Mouse (Mus musculus) MEL (cell line): ENCODE measurements around the gene Gdpd3. TPM values are rescaled to one million over a fixed set of nuclear protein-coding genes. Genes with fewer than 3 reads are reported as not detected.

Experiments used
- DNase-seq: peaks from one replicate; pipeline ENCODE4 v3.0.0; 2011; ENCODE audit warnings: low read depth, low spot score
- H3K27ac ChIP-seq: 2 replicates; pipeline ENCODE4 v1.5.1; 2012; ENCODE audit warnings: low read depth, mild to moderate bottlenecking, control low read depth, low read length, moderate library complexity; ENCODE audit not compliant: control insufficient read depth
- H3K27me3 ChIP-seq, 2 experiments: fragments of 150-350 bp in 1 of 2; sonication (generic) in 1 of 2; 2 replicates each; pipeline ENCODE4 v1.6.1; 2012; ENCODE audit warnings: low read length in 2 of 2, mild to moderate bottlenecking in 2 of 2, improper control_type of control experiment in 1 of 2, moderate library complexity in 1 of 2; ENCODE audit not compliant: insufficient read depth in 2 of 2, control insufficient read depth in 1 of 2
- H3K36me3 ChIP-seq, 2 experiments: 2 replicates each; pipeline ENCODE4 v1.6.1; 2012 to 2014; ENCODE audit warnings: low read length in 2 of 2, improper control_type of control experiment in 1 of 2, inconsistent platforms in 1 of 2, mild to moderate bottlenecking in 1 of 2; ENCODE audit not compliant: insufficient read depth in 2 of 2, control insufficient read depth in 1 of 2
- H3K4me1 ChIP-seq, 2 experiments: fragments of 150-350 bp in 1 of 2; sonication (generic) in 1 of 2; 2 replicates each; pipeline ENCODE4 v1.6.1; 2012; ENCODE audit warnings: low read length in 2 of 2, improper control_type of control experiment in 1 of 2, mild to moderate bottlenecking in 1 of 2; ENCODE audit not compliant: insufficient read depth in 2 of 2, control insufficient read depth in 1 of 2
- H3K4me3 ChIP-seq, 2 experiments: fragments of 150-350 bp in 1 of 2; sonication (generic) in 1 of 2; 2 replicates each; pipeline ENCODE4 v1.5.1; 2012; ENCODE audit warnings: low read depth in 2 of 2, low read length in 2 of 2, mild to moderate bottlenecking in 2 of 2, moderate library complexity in 2 of 2, control low read depth in 1 of 2, improper control_type of control experiment in 1 of 2; ENCODE audit not compliant: control insufficient read depth in 1 of 2, insufficient read depth in 1 of 2
- H3K79me2 ChIP-seq: 2 replicates; pipeline ENCODE4 v1.6.1; 2012; ENCODE audit warnings: mild to moderate bottlenecking, low read length, moderate library complexity; ENCODE audit not compliant: control insufficient read depth, poor library complexity, insufficient read depth
- H3K9ac ChIP-seq: 2 replicates; pipeline ENCODE4 v1.6.1; 2012; ENCODE audit warnings: low read depth, mild to moderate bottlenecking, control low read depth, low read length, moderate library complexity; ENCODE audit not compliant: control insufficient read depth, poor library complexity, severe bottlenecking
- H3K9me3 ChIP-seq: fragments of 150-350 bp; sonication (generic); replicated peaks from 2 replicates; pipeline ENCODE4 v1.6.1; 2012; ENCODE audit warnings: mild to moderate bottlenecking, low read length, improper control_type of control experiment, moderate library complexity; ENCODE audit not compliant: insufficient read depth
- ELF1 ChIP-seq: IDR thresholded peaks from 2 replicates; pipeline ENCODE4 v1.6.1; 2014; ENCODE audit warnings: low read depth, mild to moderate bottlenecking, inconsistent platforms, low read length, improper control_type of control experiment, moderate library complexity
- GABPA ChIP-seq: IDR thresholded peaks from 2 replicates; pipeline ENCODE4 v1.6.1; 2012; ENCODE audit warnings: low read depth, mild to moderate bottlenecking, inconsistent platforms, low read length, improper control_type of control experiment, moderate library complexity
- GATA1 ChIP-seq: IDR thresholded peaks from 2 replicates; pipeline ENCODE4 v1.6.1; 2011; ENCODE audit warnings: low read depth, low read length, improper control_type of control experiment
- HCFC1 ChIP-seq: IDR thresholded peaks from 2 replicates; pipeline ENCODE4 v1.6.1; 2012; ENCODE audit warnings: low read depth, mild to moderate bottlenecking, inconsistent platforms, low read length, improper control_type of control experiment, moderate library complexity
- JUND ChIP-seq: IDR thresholded peaks from 2 replicates; pipeline ENCODE4 v1.6.1; 2011; ENCODE audit warnings: low read depth, mild to moderate bottlenecking, improper control_type of control experiment, low read length
- KAT2A ChIP-seq: conservative IDR thresholded peaks from 2 replicates; pipeline ENCODE4 v1.6.1; 2012; ENCODE audit warnings: low read depth, low read length, improper control_type of control experiment, inconsistent platforms
- MAZ ChIP-seq: IDR thresholded peaks from 2 replicates; pipeline ENCODE4 v1.6.1; 2012; ENCODE audit warnings: low read depth, mild to moderate bottlenecking, inconsistent platforms, low read length, improper control_type of control experiment
- MXI1 ChIP-seq: IDR thresholded peaks from 2 replicates; pipeline ENCODE4 v1.6.1; 2011; ENCODE audit warnings: mild to moderate bottlenecking, low read depth, low read length, improper control_type of control experiment
- NELFE ChIP-seq: IDR thresholded peaks from 2 replicates; pipeline ENCODE4 v1.6.1; 2011; ENCODE audit warnings: low read depth, low read length, improper control_type of control experiment
- NRF1 ChIP-seq: IDR thresholded peaks from 2 replicates; pipeline ENCODE4 v1.6.1; 2014; ENCODE audit warnings: low read depth, mild to moderate bottlenecking, inconsistent platforms, low read length, improper control_type of control experiment, moderate library complexity; ENCODE audit not compliant: poor library complexity, insufficient read depth, severe bottlenecking
- POLR2A ChIP-seq, 2 experiments: IDR thresholded peaks; 2 replicates each; pipeline ENCODE4 v1.6.1; 2011 to 2012; ENCODE audit warnings: low read length in 2 of 2, mild to moderate bottlenecking in 2 of 2, control low read depth in 1 of 2, improper control_type of control experiment in 1 of 2, low read depth in 1 of 2, moderate library complexity in 1 of 2; ENCODE audit not compliant: control insufficient read depth in 1 of 2, insufficient read depth in 1 of 2, poor library complexity in 1 of 2
- POLR2AphosphoS2 ChIP-seq: IDR thresholded peaks from 2 replicates; pipeline ENCODE4 v1.6.1; 2011; ENCODE audit warnings: low read length, improper control_type of control experiment
- RAD21 ChIP-seq: IDR thresholded peaks from 2 replicates; pipeline ENCODE4 v1.6.1; 2011; ENCODE audit warnings: mild to moderate bottlenecking, low read depth, low read length, improper control_type of control experiment
- SMC3 ChIP-seq: IDR thresholded peaks from 2 replicates; pipeline ENCODE4 v1.6.1; 2011; ENCODE audit warnings: low read depth, low read length, improper control_type of control experiment
- UBTF ChIP-seq: IDR thresholded peaks from 2 replicates; pipeline ENCODE4 v1.6.1; 2012; ENCODE audit warnings: low read depth, mild to moderate bottlenecking, inconsistent platforms, low read length, improper control_type of control experiment, moderate library complexity, borderline replicate concordance; ENCODE audit not compliant: insufficient read depth
- USF1 ChIP-seq: IDR thresholded peaks from 2 replicates; pipeline ENCODE4 v1.6.1; 2014; ENCODE audit warnings: low read depth, mild to moderate bottlenecking, inconsistent platforms, low read length, improper control_type of control experiment, moderate library complexity
- ZKSCAN1 ChIP-seq: IDR thresholded peaks from 2 replicates; pipeline ENCODE4 v1.6.1; 2012; ENCODE audit warnings: low read depth, mild to moderate bottlenecking, inconsistent platforms, low read length, improper control_type of control experiment, moderate library complexity
- polyA plus RNA-seq, 2 experiments: library from polyadenylated mRNA; stranded (reverse) in 1 of 2; unstranded in 1 of 2; fragments of >175 nt in 1 of 2; fragments of >200 nt in 1 of 2; gene quantifications; 2 replicates each; pipeline versions ENCODE4 v1.2.1 to v1.2.4; 2012; ENCODE audit warnings: low replicate concordance in 2 of 2, low read depth in 1 of 2; ENCODE audit not compliant: insufficient read length in 2 of 2, insufficient read depth in 1 of 2, missing spikeins in 1 of 2
- total RNA-seq: library from RNA; depleted of rRNA; stranded (reverse); fragments of 300-350 nt; gene quantifications from 2 replicates; pipeline ENCODE4 v1.2.3, GENCODE M21; 2012

The Gdpd3 gene
- total and polyA plus RNA-seq, 3 experiments = 12.7 to 13.0 TPM; not detected in 1

DNA sequence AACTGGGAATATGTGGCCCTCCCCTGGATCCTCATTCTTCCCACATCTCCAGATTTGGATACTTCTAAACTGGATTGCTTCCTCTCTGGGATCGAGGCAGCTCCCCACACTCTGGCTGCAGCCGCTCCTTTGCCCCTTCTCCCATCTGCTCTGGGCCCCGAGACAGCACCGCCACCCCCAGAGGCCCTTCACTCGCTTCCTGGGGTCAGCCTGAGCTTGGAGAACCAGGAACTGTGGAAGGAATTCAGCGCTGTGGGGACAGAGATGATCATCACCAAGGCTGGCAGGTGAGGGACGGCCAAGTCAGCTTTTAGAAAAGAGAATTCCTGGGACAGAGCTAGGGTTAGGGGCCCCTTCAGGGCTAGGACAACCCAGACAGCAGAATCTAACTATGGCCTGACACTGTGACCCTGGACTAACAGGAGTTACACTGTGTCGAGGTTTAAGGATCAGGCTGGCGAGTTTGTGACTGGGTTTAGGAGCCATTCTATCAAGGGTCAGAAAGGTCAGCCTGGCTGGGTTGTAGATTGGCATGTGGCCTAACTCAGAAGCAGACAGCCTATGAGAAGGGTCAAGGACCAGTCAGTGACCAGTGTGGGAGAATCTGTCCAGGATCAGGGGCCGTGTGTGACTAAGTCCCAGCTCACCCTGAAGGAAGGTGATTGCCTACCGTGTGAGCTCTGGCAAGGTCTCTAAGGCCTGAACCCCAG, 15.7 kb downstream of the Gdpd3 start:
- Histone ChIP-seq H3K27me3 (no peaks in the 10 kb centered on the region), H3K9ac (no peak overlapping the region), H3K36me3 (peaks cover 4% of the 10 kb centered on the region in 2 experiments; a peak in 3 of 4 replicates), H3K27ac (no peak overlapping the region), H3K4me3 (no peak overlapping the region), H3K9me3 (no peaks in the 10 kb centered on the region), H3K4me1 (peaks cover 5 to 16% of the 10 kb centered on the region in 2 experiments), H3K79me2 (no peaks in the 10 kb centered on the region; the same call in 1 of the 2 replicates)
- DNase-seq = no peak
- TF ChIP-seq JUND = no peak
- TF ChIP-seq MAZ = no peak
- no peak for TF ChIP-seq POLR2AphosphoS2

DNA sequence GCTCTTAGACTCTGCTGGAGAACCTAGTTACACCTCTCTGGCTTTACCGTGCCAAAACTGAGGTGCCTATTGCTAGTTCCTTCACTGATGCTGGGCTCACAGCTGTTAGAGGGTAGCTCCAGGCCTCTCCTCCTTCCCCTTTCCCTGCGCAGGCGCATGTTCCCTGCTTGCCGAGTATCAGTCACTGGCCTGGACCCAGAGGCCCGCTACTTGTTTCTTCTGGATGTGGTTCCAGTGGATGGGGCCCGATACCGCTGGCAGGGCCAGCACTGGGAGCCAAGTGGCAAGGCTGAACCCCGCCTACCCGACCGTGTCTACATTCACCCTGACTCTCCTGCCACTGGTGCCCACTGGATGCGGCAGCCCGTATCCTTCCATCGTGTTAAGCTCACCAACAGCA, 16.6 kb downstream of the Gdpd3 start:
- Histone ChIP-seq H3K79me2 (no peaks in the 10 kb centered on the region), H3K4me1 (peaks cover 5 to 10% of the 10 kb centered on the region in 2 experiments; a peak in 3 of 4 replicates), H3K27me3 (no peaks in the 10 kb centered on the region), H3K9me3 (no peaks in the 10 kb centered on the region), H3K4me3 (no peak overlapping the region), H3K9ac (no peak overlapping the region), H3K27ac (no peak overlapping the region), H3K36me3 (peaks cover 4 to 5% of the 10 kb centered on the region in 2 experiments; a peak in 3 of 4 replicates)
- TF ChIP-seq NELFE (no peak), MXI1 (no peak), USF1 (no peak), NRF1 (no peak), POLR2AphosphoS2 (no peak), POLR2A (IDR thresholded peaks at IDR 0.05; ENCODE audit: control insufficient read depth in 1 of 2, insufficient read depth in 1 of 2, low read depth in 1 of 2, low read length in 2 of 2, poor library complexity in 1 of 2) (no peak), GABPA (no peak), RAD21 (no peak), JUND (no peak), ZKSCAN1 (no peak), GATA1 (no peak), ELF1 (no peak), KAT2A (no peak), HCFC1 (no peak), UBTF (no peak), SMC3 (no peak)
- DNase-seq = no peak
